Mouse (Mus musculus): ENCODE results near the gene Kdm4b. TPM values are rescaled to one million over a fixed set of nuclear protein-coding genes. Genes with fewer than 3 reads are reported as not detected.

Kdm4b gene
- polyA plus RNA-seq (2015; fragmentation: Nextera tagmentation; extraction: Ambion mirVana) = 62.1 and 77.3 TPM in 2 replicates

DNA sequence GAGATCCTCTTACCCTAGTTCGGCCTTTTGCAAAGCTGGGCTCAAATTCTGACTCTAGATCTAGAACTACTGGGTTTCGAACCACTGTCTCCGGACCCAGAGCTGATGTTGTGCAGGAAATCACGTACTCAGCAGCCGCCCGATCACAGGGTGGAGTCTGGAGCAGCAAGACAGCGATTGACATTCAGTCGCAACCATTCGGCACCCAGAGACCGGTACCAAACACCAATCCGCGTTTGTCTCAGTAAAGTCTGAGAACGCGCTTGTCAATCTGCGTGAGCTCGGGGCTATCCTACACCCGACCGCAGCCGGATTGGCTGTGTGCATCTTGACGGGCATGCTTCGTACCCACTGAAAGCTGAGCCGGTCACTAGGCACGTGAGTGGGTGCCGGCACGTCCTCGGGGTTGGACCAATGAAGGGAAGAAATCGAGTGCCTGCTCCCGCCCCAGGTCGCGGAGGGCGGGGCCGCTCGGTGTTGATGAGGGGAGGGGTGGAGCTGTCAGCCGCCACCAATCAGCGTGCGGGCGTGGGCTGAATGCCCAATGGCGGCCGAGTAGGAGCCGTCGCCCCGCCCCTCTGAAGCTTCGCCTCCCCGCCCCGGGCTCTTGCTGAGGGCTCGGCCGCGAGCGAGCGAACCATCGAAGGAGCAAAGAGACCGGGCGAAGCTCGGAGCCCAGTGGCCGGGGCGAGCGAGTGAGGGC, at the start of gene Kdm4b:
Gene Kdm4b, plus strand, starts transcription at position 613 of the 703 bp plus-strand sequence.
- Histone ChIP-seq H3K4me2 (replicated peaks) (peak within 1 kb of the TSS; percentile 84), H3K36me3 (peaks cover 11% of the 10 kb centered on the region; the same call in 1 of the 2 replicates), H3K4me1 (replicated peaks) (peaks cover 39% of the 10 kb centered on the region), H3K27ac (peak within 1 kb of the TSS; percentile 96), H3K9ac (replicated peaks) (peak within 1 kb of the TSS; percentile 98), H3K4me3 (replicated peaks) (peak within 1 kb of the TSS; percentile 95), H3K9me3 (no peaks in the 10 kb centered on the region), H3K27me3 (no peaks in the 10 kb centered on the region)
- under 1% methylated on average over 57 of the region's 57 CpGs for WGBS
- peak; percentile 100 for ATAC-seq

DNA sequence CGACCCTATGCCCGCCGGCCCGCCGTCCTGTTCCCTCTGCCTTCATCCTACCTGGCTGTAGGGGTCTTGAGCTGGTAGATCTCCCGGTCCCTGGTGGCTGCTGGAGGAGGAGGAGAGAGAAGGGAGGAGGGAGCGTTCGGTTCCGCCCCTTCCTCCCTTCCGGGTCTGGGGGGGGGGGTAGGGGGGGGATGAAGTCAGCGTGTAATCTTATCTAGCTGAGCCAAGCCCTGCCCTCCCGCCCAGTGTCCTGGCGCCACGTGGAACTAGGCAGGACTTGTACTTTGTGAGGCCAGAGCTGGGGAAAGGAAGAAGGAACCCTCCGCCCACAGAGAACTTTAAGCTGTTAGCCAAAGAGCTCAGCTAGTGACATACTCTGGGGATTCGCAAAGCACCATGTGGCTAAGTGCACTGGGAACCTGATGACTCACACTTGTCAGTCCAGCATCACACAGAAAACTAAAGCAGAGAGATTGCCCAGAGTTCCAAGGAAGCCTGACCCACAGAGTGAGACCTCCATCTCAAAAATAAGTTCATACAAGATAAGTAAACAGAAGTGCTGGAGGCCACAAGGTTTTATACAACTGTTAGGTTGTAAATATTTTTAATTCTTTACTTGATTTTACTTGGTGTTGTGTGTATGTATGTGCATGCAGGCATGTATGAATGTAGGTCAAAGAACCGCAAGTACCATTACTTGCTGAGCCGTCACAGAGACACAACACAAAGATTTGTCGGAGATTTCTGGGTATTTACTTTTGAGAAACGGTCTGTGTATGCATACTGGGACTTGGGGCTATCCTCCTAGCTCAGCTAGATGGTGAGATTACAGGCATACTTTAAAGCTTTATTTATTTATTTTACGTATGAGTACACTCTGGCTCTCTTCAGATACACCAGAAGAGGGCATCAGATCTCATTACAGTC, 49.0 kb upstream of the Kdm4b start, which contains the start of gene Ticam1:
Gene Ticam1, minus strand, starts transcription at position 144 of the 924 bp plus-strand sequence.
- H3K36me3 ChIP-seq = no peaks in the 10 kb centered on the region
- ATAC-seq = peak; percentile 81
- H3K27me3 ChIP-seq = no peaks in the 10 kb centered on the region
- peak within 1 kb of the TSS; percentile 35; the same call in 1 of the 2 replicates for H3K27ac ChIP-seq
- no peaks in the 10 kb centered on the region for H3K9me3 ChIP-seq
- 9% methylated on average over 20 of the region's 21 CpGs for WGBS
- H3K4me3 ChIP-seq (replicated peaks) = peak within 1 kb of the TSS; percentile 40
- peaks cover 14% of the 10 kb centered on the region for H3K4me1 ChIP-seq (replicated peaks)
- peak within 1 kb of the TSS; percentile 63 for H3K4me2 ChIP-seq (replicated peaks)
- peak within 1 kb of the TSS; percentile 60 for H3K9ac ChIP-seq (replicated peaks)

DNA sequence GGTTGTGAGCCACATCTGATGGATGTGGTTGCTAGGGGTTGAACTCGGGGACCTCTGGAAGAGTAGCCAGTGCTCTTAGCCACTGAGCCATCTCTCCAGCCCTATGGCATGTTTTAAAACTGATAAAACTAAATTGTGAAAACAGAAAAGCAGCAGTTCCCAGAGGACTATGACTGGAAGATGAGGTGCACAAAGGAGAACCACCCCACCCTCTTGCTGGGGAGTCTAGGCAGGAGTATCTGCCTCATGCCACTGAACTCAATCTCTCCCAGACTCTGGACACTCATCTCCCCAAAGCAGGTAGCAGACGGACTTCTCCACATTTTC, 48.3 kb upstream of the Kdm4b start:
- Histone ChIP-seq H3K27me3 (no peaks in the 10 kb centered on the region), H3K9ac (replicated peaks) (no peak overlapping the region), H3K4me2 (replicated peaks) (peak overlapping the region; percentile 63; the same call in 1 of the 2 replicates), H3K9me3 (no peaks in the 10 kb centered on the region), H3K27ac (peak overlapping the region; percentile 35; the same call in 1 of the 2 replicates), H3K4me3 (replicated peaks) (no peak overlapping the region), H3K36me3 (no peaks in the 10 kb centered on the region), H3K4me1 (replicated peaks) (peaks cover 14% of the 10 kb centered on the region)
- ATAC-seq = 0 out of 2 replicates have a peak, but pooled peaks have one; percentile 21
- WGBS = 47% methylated on average over 2 of the region's 2 CpGs

DNA sequence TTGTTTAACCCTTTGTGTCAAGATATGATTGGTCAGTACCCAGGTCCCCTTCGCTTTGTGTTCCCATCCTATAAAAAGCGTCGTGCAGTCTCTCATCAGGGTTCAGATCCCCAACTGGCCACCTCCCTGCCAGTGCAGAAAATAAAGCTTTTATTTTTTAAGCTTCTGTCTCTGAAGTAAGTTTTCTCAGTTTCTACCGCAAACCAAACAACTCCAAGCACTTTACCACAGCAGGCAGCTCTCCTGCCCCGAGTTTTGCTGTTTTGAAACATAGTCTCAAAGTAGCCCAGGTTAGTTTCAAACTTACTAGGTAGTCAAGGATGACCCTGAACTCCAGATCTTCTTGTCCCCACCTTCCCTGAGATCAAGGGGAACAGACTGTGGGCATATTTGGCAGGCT, 47.5 kb upstream of the Kdm4b start:
- H3K4me3 ChIP-seq (replicated peaks) = no peak overlapping the region
- 96% methylated on average over 5 of the region's 5 CpGs for WGBS
- peaks cover 14% of the 10 kb centered on the region for H3K4me1 ChIP-seq (replicated peaks)
- H3K27me3 ChIP-seq = no peaks in the 10 kb centered on the region
- H3K4me2 ChIP-seq (replicated peaks) = no peak overlapping the region
- H3K36me3 ChIP-seq = no peaks in the 10 kb centered on the region
- ATAC-seq = no peak
- H3K27ac ChIP-seq = no peak overlapping the region
- H3K9ac ChIP-seq (replicated peaks) = no peak overlapping the region
- H3K9me3 ChIP-seq = no peaks in the 10 kb centered on the region

DNA sequence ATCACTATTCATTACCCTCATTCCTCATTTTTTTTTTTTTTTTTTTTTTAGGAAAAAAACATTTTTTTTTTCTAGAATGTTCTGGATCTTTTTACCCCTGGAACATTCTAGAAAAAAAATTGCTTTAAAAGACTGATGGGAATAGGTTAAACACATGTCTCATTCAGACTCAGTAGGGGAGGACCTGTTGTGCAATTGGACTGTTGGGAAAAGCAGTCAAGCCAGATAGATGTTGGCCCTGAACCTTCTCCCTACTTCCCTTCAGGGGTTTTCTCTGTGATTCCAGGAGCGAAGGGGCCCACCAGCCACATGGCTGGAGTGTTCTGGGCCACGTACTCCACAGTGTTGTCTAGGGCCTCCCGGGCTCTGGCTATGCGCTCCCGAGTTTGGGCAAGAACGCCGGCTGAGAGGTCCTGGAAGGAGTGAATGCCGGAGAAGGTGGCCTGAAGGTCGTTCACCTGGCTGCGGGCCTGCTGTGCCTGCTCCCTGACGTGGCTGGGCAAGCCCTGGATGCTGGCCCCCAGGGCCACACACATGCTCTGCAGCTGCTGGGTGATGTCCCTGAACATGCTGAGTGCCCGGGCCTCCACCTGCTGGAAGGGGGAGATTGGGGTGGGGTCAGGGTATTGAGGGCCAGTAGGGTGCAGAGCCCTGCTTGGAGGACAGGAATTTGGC, 46.2 kb upstream of the Kdm4b start:
- Histone ChIP-seq H3K4me1 (replicated peaks) (peaks cover 14% of the 10 kb centered on the region), H3K9ac (replicated peaks) (no peak overlapping the region), H3K4me3 (replicated peaks) (no peak overlapping the region), H3K27ac (no peak overlapping the region), H3K27me3 (no peaks in the 10 kb centered on the region), H3K4me2 (replicated peaks) (no peak overlapping the region), H3K36me3 (no peaks in the 10 kb centered on the region), H3K9me3 (no peaks in the 10 kb centered on the region)
- ATAC-seq = no peak
- WGBS = 93% methylated on average over 12 of the region's 12 CpGs

DNA sequence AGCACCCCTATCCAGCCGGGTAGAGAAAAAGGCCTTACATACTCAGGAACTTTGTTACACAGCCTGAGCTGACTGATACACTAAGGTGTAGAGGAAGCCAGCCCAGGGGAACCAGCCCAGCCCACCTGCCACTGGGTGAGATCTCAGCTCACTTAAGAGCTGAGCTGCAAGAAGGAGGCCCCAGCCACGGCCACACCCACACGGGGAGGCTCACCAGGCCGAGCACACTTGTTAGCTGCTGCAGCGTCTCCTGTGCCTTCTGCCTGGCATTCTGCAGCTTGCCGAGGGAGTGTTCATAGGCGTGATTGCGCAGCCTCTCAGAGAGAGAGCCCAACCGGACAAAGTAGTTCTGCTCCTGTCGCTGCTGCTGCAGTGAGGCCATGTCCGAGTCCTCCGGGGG, 44.7 kb upstream of the Kdm4b start:
- H3K27me3 ChIP-seq = no peaks in the 10 kb centered on the region
- H3K36me3 ChIP-seq = peaks cover 4% of the 10 kb centered on the region; the same call in 1 of the 2 replicates
- no peak overlapping the region for H3K4me2 ChIP-seq (replicated peaks)
- peaks cover 11% of the 10 kb centered on the region for H3K4me1 ChIP-seq (replicated peaks)
- H3K27ac ChIP-seq = no peak overlapping the region
- WGBS = 95% methylated on average over 12 of the region's 12 CpGs
- H3K9me3 ChIP-seq = no peaks in the 10 kb centered on the region
- H3K4me3 ChIP-seq (replicated peaks) = no peak overlapping the region
- no peak overlapping the region for H3K9ac ChIP-seq (replicated peaks)
- ATAC-seq = no peak

DNA sequence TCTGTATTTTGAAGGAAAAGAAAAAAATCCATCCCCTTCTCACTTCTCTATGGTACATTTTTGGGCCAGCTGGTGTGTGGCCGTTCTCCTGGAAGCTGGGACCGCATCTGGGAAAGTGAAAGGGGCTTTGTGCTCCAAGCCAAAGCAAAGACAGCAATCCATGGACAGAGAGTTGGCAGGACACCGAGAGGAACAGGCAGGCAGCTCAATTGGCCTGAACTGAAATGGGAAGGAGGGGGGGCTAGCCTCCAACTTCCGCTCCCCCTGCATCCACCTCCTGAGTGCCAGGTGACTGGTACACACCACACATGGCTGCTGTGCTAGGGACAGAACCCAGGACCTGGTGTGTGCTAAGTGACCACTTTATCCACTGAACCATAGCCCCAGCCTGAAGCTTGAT, 43.1 kb upstream of the Kdm4b start:
- Histone ChIP-seq H3K4me2 (replicated peaks) (no peak overlapping the region), H3K4me3 (replicated peaks) (no peak overlapping the region), H3K27ac (no peak overlapping the region), H3K27me3 (no peaks in the 10 kb centered on the region), H3K9ac (replicated peaks) (no peak overlapping the region), H3K4me1 (replicated peaks) (peaks cover 3% of the 10 kb centered on the region; the same call in 1 of the 2 replicates), H3K9me3 (no peaks in the 10 kb centered on the region), H3K36me3 (peaks cover 5% of the 10 kb centered on the region; the same call in 1 of the 2 replicates)
- 86% methylated on average over 4 of the region's 4 CpGs for WGBS
- ATAC-seq = no peak

- peaks cover 5% of the 10 kb centered on the region; the same call in 1 of the 2 replicates for H3K36me3 ChIP-seq
- H3K27me3 ChIP-seq = no peaks in the 10 kb centered on the region
- peaks cover 7% of the 10 kb centered on the region; the same call in 1 of the 2 replicates for H3K4me1 ChIP-seq (replicated peaks)
- H3K4me3 ChIP-seq (replicated peaks) = no peak overlapping the region
- 96% methylated on average over 8 of the region's 8 CpGs for WGBS
- H3K9ac ChIP-seq (replicated peaks) = no peak overlapping the region
- ATAC-seq = no peak
- H3K4me2 ChIP-seq (replicated peaks) = no peak overlapping the region
- no peak overlapping the region for H3K27ac ChIP-seq
- H3K9me3 ChIP-seq = no peaks in the 10 kb centered on the region
Measured at GRCm38 (mm10) chr17:56283316-56283715, 42.5 kb upstream of the Kdm4b start.

- H3K4me1 ChIP-seq (replicated peaks) = peaks cover 30% of the 10 kb centered on the region
- no peaks in the 10 kb centered on the region for H3K9me3 ChIP-seq
- H3K27me3 ChIP-seq = no peaks in the 10 kb centered on the region
- H3K27ac ChIP-seq = no peak overlapping the region
- 93% methylated on average over 11 of the region's 11 CpGs for WGBS
- no peak overlapping the region for H3K9ac ChIP-seq (replicated peaks)
- ATAC-seq = no peak
- peaks cover 5% of the 10 kb centered on the region; the same call in 1 of the 2 replicates for H3K36me3 ChIP-seq
- no peak overlapping the region for H3K4me2 ChIP-seq (replicated peaks)
- H3K4me3 ChIP-seq (replicated peaks) = no peak overlapping the region
Measured at GRCm38 (mm10) chr17:56285995-56286394, 39.9 kb upstream of the Kdm4b start.

DNA sequence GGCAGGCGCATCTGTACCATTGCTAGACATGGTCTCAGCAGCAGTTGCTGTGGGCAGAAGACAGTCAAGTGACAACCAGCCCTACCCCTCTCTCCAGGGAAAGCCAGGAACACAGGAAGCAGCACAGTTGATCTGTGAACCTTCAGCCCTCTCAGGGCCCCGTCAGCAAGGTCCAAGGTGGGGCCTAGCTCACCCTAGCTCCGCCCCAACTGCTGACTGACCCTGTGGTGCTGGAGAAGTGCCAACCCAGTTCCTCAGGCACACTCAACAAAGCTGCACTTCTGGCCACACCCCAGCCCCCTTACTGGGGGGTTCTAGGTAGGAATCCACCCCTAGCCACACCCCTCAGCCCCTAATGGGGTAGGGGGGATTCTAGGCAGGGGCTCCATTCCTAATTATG, 38.0 kb upstream of the Kdm4b start:
- Histone ChIP-seq H3K9me3 (no peaks in the 10 kb centered on the region), H3K4me3 (replicated peaks) (no peak overlapping the region), H3K27me3 (no peaks in the 10 kb centered on the region), H3K27ac (no peak overlapping the region), H3K4me1 (replicated peaks) (peaks cover 36% of the 10 kb centered on the region), H3K36me3 (peaks cover 5% of the 10 kb centered on the region; the same call in 1 of the 2 replicates), H3K4me2 (replicated peaks) (no peak overlapping the region), H3K9ac (replicated peaks) (no peak overlapping the region)
- 81% methylated on average over 3 of the region's 3 CpGs for WGBS
- ATAC-seq = no peak

DNA sequence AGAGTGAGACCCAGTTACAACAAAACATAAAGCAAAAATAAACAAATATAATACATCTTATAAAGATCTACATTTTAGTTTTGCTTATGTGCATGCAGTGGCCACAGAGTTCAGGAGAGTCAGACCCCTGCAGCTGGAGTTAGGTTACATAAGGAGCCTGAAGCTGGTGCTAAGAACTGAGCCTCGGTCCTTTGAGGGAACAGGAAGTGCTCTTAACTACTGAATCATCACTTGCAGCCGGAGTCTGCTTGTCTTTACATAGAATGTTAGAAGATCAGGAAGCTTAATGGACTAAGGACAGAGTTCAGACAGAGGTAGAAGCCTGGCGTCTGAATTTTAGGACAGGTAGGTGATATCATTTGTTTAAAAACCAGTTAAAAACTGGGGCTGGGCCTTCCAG, 37.0 kb upstream of the Kdm4b start:
- 0 out of 2 replicates have a peak overlapping the region, but pooled peaks have one; percentile 30 for H3K4me3 ChIP-seq (replicated peaks)
- H3K27me3 ChIP-seq = no peaks in the 10 kb centered on the region
- H3K27ac ChIP-seq = peak overlapping the region; percentile 64
- no peaks in the 10 kb centered on the region for H3K9me3 ChIP-seq
- H3K4me2 ChIP-seq (replicated peaks) = peak overlapping the region; percentile 49
- H3K36me3 ChIP-seq = peaks cover 5% of the 10 kb centered on the region; the same call in 1 of the 2 replicates
- 40% methylated on average over 3 of the region's 3 CpGs for WGBS
- no peak for ATAC-seq
- no peak overlapping the region for H3K9ac ChIP-seq (replicated peaks)
- peaks cover 36% of the 10 kb centered on the region for H3K4me1 ChIP-seq (replicated peaks)
